In genomic region chr5:99782806-99783205, GRCm38 (mm10) we compare ENCODE assay signal across 23 mouse cellular contexts. TPM values are rescaled to one million over a fixed set of nuclear protein-coding genes. Genes with fewer than 3 reads are reported as not detected.
DNase-seq lines count a peak whose midpoint lies in the region; ATAC-seq lines count a peak whose summit lies in the region.
"Had no signal": no experiment of that assay in that cellular context is flagged by ENCODE, and none has a peak within 500 bp of the region (broad histone marks: within the 10 kb centered on the region; RNA-seq: fewer than 3 reads in every experiment).

No protein-coding gene starts in this region.

- 28% methylated on average over 1 of the region's 1 CpGs for WGBS in heart, embryonic 12.5 days
- 19% methylated on average over 1 of the region's 1 CpGs for WGBS in heart, embryonic 14.5 days
- 29% methylated on average over 1 of the region's 1 CpGs for WGBS in heart, embryonic 16.5 days

- no peak for ATAC-seq in heart, embryonic 12.5 days (ENCODE audit: insufficient number of reproducible peaks, low FRiP score)
- ATAC-seq in heart, embryonic 14.5 days (ENCODE audit: insufficient number of reproducible peaks, insufficient read depth, low FRiP score, low read depth): no peak
- peak; percentile 55; the same call in 1 of the 2 replicates for ATAC-seq in heart, embryonic 16.5 days (replicated peaks; ENCODE audit: extremely low read depth, insufficient read depth, low FRiP score)
- ATAC-seq: forebrain, embryonic 14.5 days had no signal

- intact Hi-C loops in heart, postnatal 36 days (cut with DNase I): no loop called here

- H3K27ac ChIP-seq in heart, embryonic 12.5 days (ENCODE audit: poor library complexity, severe bottlenecking): peak overlapping the region; percentile 52; the same call in 1 of the 2 replicates
- peak overlapping the region in 1 of 2 experiments; percentile 57; a peak in 3 of 4 replicates for H3K27ac ChIP-seq in heart, embryonic 14.5 days (replicated peaks in 1 of 2; ENCODE audit: control insufficient read depth in 1 of 2, insufficient read depth in 1 of 2, low read depth in 2 of 2, low read length in 2 of 2)
- H3K27ac ChIP-seq in heart, embryonic 16.5 days (ENCODE audit: low read length): peak overlapping the region; percentile 56
- H3K27ac ChIP-seq: embryonic facial prominence, embryonic 13.5 days; embryonic facial prominence, embryonic 15.5 days; forebrain, embryonic 10.5 days; forebrain, embryonic 12.5 days had no signal

- H3K4me2 ChIP-seq in heart, embryonic 12.5 days: no peak overlapping the region
- H3K4me2 ChIP-seq in heart, embryonic 14.5 days (ENCODE audit: low read length): 0 out of 2 replicates have a peak overlapping the region, but pooled peaks have one; percentile 3
- H3K4me2 ChIP-seq in heart, embryonic 16.5 days (ENCODE audit: low read depth, low read length): no peak overlapping the region
- H3K4me2 ChIP-seq: embryonic facial prominence, embryonic 13.5 days; embryonic facial prominence, embryonic 15.5 days; forebrain, embryonic 12.5 days had no signal

- no peak for DNase-seq in heart, postnatal 36 days
- no peak for DNase-seq in heart, adult 11 months
- no peak for DNase-seq in heart, postnatal 4 days
- DNase-seq: adrenal gland, adult 2 months; adrenal gland, postnatal 10 days; adrenal gland, postnatal 25 days; cerebellum, adult 11 months; cerebellum, adult 18-20 months; cerebellum, adult 8-10 months; cerebellum, adult 9-11 months; cerebellum, postnatal 14 days; cerebellum, postnatal 36 days; embryo, embryonic 11 days had no signal

- H3K27me3 ChIP-seq in heart, embryonic 12.5 days (replicated peaks): no peaks in the 10 kb centered on the region
- H3K27me3 ChIP-seq in heart, embryonic 14.5 days (ENCODE audit: control insufficient read depth, insufficient read depth, low read length): no peaks in the 10 kb centered on the region
- H3K27me3 ChIP-seq in heart, embryonic 16.5 days (ENCODE audit: control insufficient read depth, insufficient read depth, low read length): no peaks in the 10 kb centered on the region
- H3K27me3 ChIP-seq: embryonic facial prominence, embryonic 13.5 days; embryonic facial prominence, embryonic 15.5 days; forebrain, embryonic 12.5 days had no signal

- no peak overlapping the region for H3K4me3 ChIP-seq in heart, embryonic 12.5 days
- no peak overlapping the region for H3K4me3 ChIP-seq in heart, embryonic 14.5 days (ENCODE audit: control insufficient read depth in 1 of 2, insufficient read depth in 1 of 2, low read depth in 1 of 2, low read length in 2 of 2)
- no peak overlapping the region for H3K4me3 ChIP-seq in heart, embryonic 16.5 days (ENCODE audit: low read length)
- H3K4me3 ChIP-seq: embryonic facial prominence, embryonic 13.5 days; embryonic facial prominence, embryonic 15.5 days; erythroblast, embryonic 14.5 days; forebrain, embryonic 10.5 days; forebrain, embryonic 12.5 days had no signal

- no peaks in the 10 kb centered on the region for H3K9me3 ChIP-seq in heart, embryonic 12.5 days (replicated peaks)
- H3K9me3 ChIP-seq in heart, embryonic 14.5 days (ENCODE audit: control insufficient read depth, low read length): no peaks in the 10 kb centered on the region
- no peaks in the 10 kb centered on the region for H3K9me3 ChIP-seq in heart, embryonic 16.5 days (replicated peaks; ENCODE audit: control insufficient read depth, low read length)
- H3K9me3 ChIP-seq: embryonic facial prominence, embryonic 13.5 days; embryonic facial prominence, embryonic 15.5 days; forebrain, embryonic 10.5 days; forebrain, embryonic 12.5 days had no signal

- peaks cover 28% of the 10 kb centered on the region for H3K4me1 ChIP-seq in heart, embryonic 12.5 days (replicated peaks)
- peaks cover 14 to 22% of the 10 kb centered on the region in 2 experiments for H3K4me1 ChIP-seq in heart, embryonic 14.5 days (ENCODE audit: control insufficient read depth in 2 of 2, insufficient read depth in 2 of 2, low read length in 2 of 2)
- peaks cover 16% of the 10 kb centered on the region for H3K4me1 ChIP-seq in heart, embryonic 16.5 days (ENCODE audit: control insufficient read depth, insufficient read depth, low read length)
- H3K4me1 ChIP-seq: embryonic facial prominence, embryonic 13.5 days; embryonic facial prominence, embryonic 15.5 days had no signal

- no peaks in the 10 kb centered on the region for H3K36me3 ChIP-seq in heart, embryonic 12.5 days
- no peaks in the 10 kb centered on the region for H3K36me3 ChIP-seq in heart, embryonic 14.5 days (ENCODE audit: control insufficient read depth, insufficient read depth, low read length)
- H3K36me3 ChIP-seq in heart, embryonic 16.5 days (ENCODE audit: control insufficient read depth, insufficient read depth): no peaks in the 10 kb centered on the region
- H3K36me3 ChIP-seq: embryonic facial prominence, embryonic 13.5 days; embryonic facial prominence, embryonic 15.5 days; forebrain, embryonic 10.5 days; forebrain, embryonic 12.5 days had no signal

- H3K9ac ChIP-seq in heart, embryonic 12.5 days: no peak overlapping the region
- H3K9ac ChIP-seq in heart, embryonic 14.5 days (ENCODE audit: low read length): no peak overlapping the region
- H3K9ac ChIP-seq in heart, embryonic 16.5 days (ENCODE audit: low read length): no peak overlapping the region
- H3K9ac ChIP-seq: embryonic facial prominence, embryonic 13.5 days; embryonic facial prominence, embryonic 15.5 days; forebrain, embryonic 12.5 days had no signal

RNA-seq across cellular contexts. Expression of gene Rasgef1b, which starts 53.9 kb away (rescaled TPM):
- polyA plus RNA-seq in heart, embryonic 12.5 days (2016; fragmentation: Nextera tagmentation; extraction: Ambion mirVana): 44.7 and 49.6 TPM in 2 replicates
- total RNA-seq in heart, postnatal 36 days (2021): 10 to 100 TPM; 11.3 to 11.5 TPM
- 42.4 and 45.9 TPM in 2 replicates for polyA plus RNA-seq in heart, embryonic 14.5 days (2014; fragmentation: Nextera tagmentation; extraction: Ambion mirVana)
- 30.5 and 31.1 TPM in 2 replicates for polyA plus RNA-seq in heart, embryonic 16.5 days (2015; fragmentation: Nextera tagmentation; extraction: Ambion mirVana)
- total RNA-seq in heart, postnatal 4 days (2021): 10 to 100 TPM; 20.4 to 22.4 TPM
- total RNA-seq: MEL had no signal
